Mouse (Mus musculus) midbrain, embryonic 13.5 days (tissue): Measurements from ENCODE around the gene Micu1. TPM values are rescaled to one million over a fixed set of nuclear protein-coding genes. Genes with fewer than 3 reads are reported as not detected.

ENCODE experiments used
- ATAC-seq: fragments of 200-750 bp; cut with Nextera tagmentation; 2 replicates; pipeline ENCODE4 v1.8.0; 2017; ENCODE audit warnings: mild to moderate bottlenecking, moderate TSS enrichment, moderate library complexity
- H3K27ac ChIP-seq: fragments of 300-500 bp; sonication (generic); 2 replicates; pipeline ENCODE4 v1.5.1; 2015; ENCODE audit warnings: inconsistent platforms, mild to moderate bottlenecking, moderate library complexity
- H3K27me3 ChIP-seq: fragments of 300-500 bp; sonication (generic); 2 replicates; pipeline ENCODE4 v1.6.1; 2015; ENCODE audit warnings: mild to moderate bottlenecking, inconsistent platforms
- H3K36me3 ChIP-seq: fragments of 300-500 bp; sonication (generic); 2 replicates; pipeline ENCODE4 v1.6.1; 2015; ENCODE audit warnings: mild to moderate bottlenecking, inconsistent platforms
- H3K4me1 ChIP-seq: fragments of 300-500 bp; sonication (generic); replicated peaks from 2 replicates; pipeline ENCODE4 v1.6.1; 2015; ENCODE audit warnings: inconsistent platforms
- H3K4me2 ChIP-seq: fragments of 300-500 bp; sonication (generic); replicated peaks from 2 replicates; pipeline ENCODE4 v1.6.1; 2015; ENCODE audit warnings: moderate library complexity, mild to moderate bottlenecking, inconsistent platforms
- H3K4me3 ChIP-seq: fragments of 300-500 bp; sonication (generic); replicated peaks from 2 replicates; pipeline ENCODE4 v1.5.1; 2015; ENCODE audit warnings: mild to moderate bottlenecking, inconsistent platforms
- H3K9ac ChIP-seq: fragments of 300-500 bp; sonication (generic); replicated peaks from 2 replicates; pipeline ENCODE4 v1.6.1; 2015; ENCODE audit warnings: mild to moderate bottlenecking, inconsistent platforms
- H3K9me3 ChIP-seq: fragments of 300-500 bp; sonication (generic); 2 replicates; pipeline ENCODE4 v1.6.1; 2016; ENCODE audit warnings: mild to moderate bottlenecking, inconsistent platforms
- WGBS: fragments of 180-500 bp; shearing (Covaris S2); methylation state at CpG from one replicate; pipeline ENCODE4 v1.1.7; 2015; 5-methylcytosine and 5-hydroxymethylcytosine counted together
- polyA plus RNA-seq: library from polyadenylated mRNA; unstranded; fragments of >200 nt; fragmentation: Nextera tagmentation; extraction: Ambion mirVana; gene quantifications from 2 replicates; pipeline ENCODE4 v1.2.1, GENCODE M21; 2015

Gene Micu1
- polyA plus RNA-seq, 1 experiment from 2014 or later: 72.2 TPM

DNA sequence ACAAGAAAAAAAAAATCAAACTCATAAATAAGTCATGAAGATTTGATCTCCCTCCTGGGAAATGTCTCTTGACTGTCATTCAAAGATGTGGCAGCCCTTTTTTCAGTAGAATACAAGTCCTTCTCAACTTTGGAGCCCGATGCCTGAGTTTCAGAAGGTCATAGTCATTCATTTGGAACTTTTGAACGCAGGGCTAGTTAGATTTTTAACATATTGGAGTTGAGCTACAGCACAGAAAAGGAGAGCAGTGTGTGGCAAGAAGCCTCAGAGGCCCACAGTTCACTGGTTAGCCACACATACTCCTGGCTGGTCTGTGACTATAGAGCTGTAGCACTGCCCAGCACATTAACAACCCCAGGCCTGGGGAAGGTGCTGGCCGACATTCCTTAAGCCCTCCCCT is 96.1 kb downstream of the Micu1 start:
- ATAC-seq: no peak
- WGBS: 45% methylated on average over 3 of the region's 3 CpGs

GRCm38 (mm10) chr10:59799303-59800044 is 97.2 kb downstream of the Micu1 start:
- ATAC-seq: 0 out of 2 replicates have a peak, but pooled peaks have one; percentile 51
- Histone ChIP-seq H3K4me2 (no peak overlapping the region), H3K27ac (peak overlapping the region; percentile 30), H3K27me3 (no peaks in the 10 kb centered on the region), H3K36me3 (peaks cover under 1% of the 10 kb centered on the region; the same call in 1 of the 2 replicates), H3K4me1 (peaks cover 24% of the 10 kb centered on the region), H3K4me3 (no peak overlapping the region), H3K9me3 (no peaks in the 10 kb centered on the region), H3K9ac (no peak overlapping the region)
- 48% methylated on average over 13 of the region's 13 CpGs for WGBS

More for the DNA sequence above, 96.1 kb downstream of the Micu1 start:
- Histone ChIP-seq H3K4me3 (no peak overlapping the region), H3K27ac (no peak overlapping the region), H3K36me3 (no peaks in the 10 kb centered on the region; the same call in 1 of the 2 replicates), H3K9ac (no peak overlapping the region), H3K9me3 (no peaks in the 10 kb centered on the region), H3K4me2 (no peak overlapping the region), H3K27me3 (no peaks in the 10 kb centered on the region), H3K4me1 (peaks cover 30% of the 10 kb centered on the region)

DNA sequence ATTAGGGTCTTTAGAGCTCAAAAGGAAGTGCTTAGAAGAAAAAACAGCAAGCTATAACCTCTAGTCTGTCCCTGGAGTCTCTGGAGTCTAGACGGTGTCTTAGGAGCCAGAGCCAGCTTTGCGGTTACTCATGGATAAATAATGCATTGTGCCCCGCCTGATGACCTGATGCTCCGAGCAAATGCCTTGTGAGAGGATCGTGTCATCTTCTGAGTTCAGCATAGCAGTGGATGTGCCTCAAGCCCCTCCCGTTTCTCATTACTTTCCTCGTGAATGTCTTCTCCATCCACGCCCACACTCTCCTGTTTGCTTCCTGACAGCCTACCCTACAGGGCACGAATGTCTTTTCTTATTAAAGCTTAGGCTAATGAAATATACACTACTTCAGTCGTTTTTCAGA is 97.9 kb downstream of the Micu1 start:
- Histone ChIP-seq H3K27me3 (no peaks in the 10 kb centered on the region), H3K36me3 (peaks cover 7% of the 10 kb centered on the region), H3K9ac (no peak overlapping the region), H3K4me3 (no peak overlapping the region), H3K4me1 (peaks cover 24% of the 10 kb centered on the region), H3K27ac (peak overlapping the region; percentile 30; the same call in 1 of the 2 replicates), H3K4me2 (no peak overlapping the region), H3K9me3 (no peaks in the 10 kb centered on the region)
- WGBS: 27% methylated on average over 10 of the region's 10 CpGs
- ATAC-seq: peak; percentile 35; the same call in 1 of the 2 replicates

- Histone ChIP-seq H3K9ac (no peak overlapping the region), H3K36me3 (peaks cover 12% of the 10 kb centered on the region), H3K4me2 (no peak overlapping the region), H3K27ac (0 out of 2 replicates have a peak overlapping the region, but pooled peaks have one; percentile 19), H3K27me3 (no peaks in the 10 kb centered on the region), H3K4me3 (no peak overlapping the region), H3K4me1 (peaks cover 24% of the 10 kb centered on the region), H3K9me3 (no peaks in the 10 kb centered on the region)
- whole genome bisulfite sequencing: 89% methylated on average over 12 of the region's 12 CpGs
- ATAC-seq: peak; percentile 35; the same call in 1 of the 2 replicates
These were observed 98.7 kb downstream of the Micu1 start for GRCm38 (mm10) chr10:59800826-59801501.

- WGBS: 88% methylated on average over 4 of the region's 4 CpGs
- Histone ChIP-seq H3K27ac (0 out of 2 replicates have a peak overlapping the region, but pooled peaks have one; percentile 10), H3K9me3 (no peaks in the 10 kb centered on the region), H3K27me3 (no peaks in the 10 kb centered on the region), H3K4me3 (no peak overlapping the region), H3K9ac (no peak overlapping the region), H3K36me3 (peaks cover 12% of the 10 kb centered on the region; the same call in 1 of the 2 replicates), H3K4me1 (peaks cover 21% of the 10 kb centered on the region), H3K4me2 (no peak overlapping the region)
- no peak for ATAC-seq
These were observed 106.4 kb downstream of the Micu1 start for GRCm38 (mm10) chr10:59808677-59809076.

DNA sequence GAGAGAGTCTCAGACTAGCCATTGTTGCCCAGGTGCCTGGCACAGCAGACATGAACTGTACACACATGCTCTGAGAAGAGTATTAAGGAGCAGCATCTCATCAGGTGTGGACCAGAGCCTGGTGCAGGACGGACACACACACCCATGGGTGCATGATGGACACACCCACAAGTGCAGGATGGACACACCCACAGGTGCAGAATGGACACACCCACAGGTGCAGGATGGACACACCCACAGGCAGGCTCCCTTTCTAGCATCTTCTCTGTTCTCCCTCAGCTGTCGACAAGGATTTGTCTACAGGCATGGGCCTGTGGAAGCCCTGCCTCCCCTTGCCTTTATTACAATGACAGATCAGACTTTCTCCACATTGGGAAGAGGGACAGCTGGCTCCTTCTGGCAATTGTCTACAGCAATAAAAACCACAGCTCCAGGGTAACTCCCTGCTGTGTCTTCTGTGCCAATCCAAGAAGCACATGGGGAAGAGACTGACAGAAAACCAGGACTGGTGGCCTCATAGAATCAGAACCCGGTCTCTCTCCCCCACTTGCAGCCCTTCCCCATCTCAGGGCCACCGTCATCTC is 107.8 kb downstream of the Micu1 start:
- Histone ChIP-seq H3K4me2 (no peak overlapping the region), H3K4me1 (peaks cover 22% of the 10 kb centered on the region), H3K9me3 (no peaks in the 10 kb centered on the region), H3K27me3 (no peaks in the 10 kb centered on the region), H3K9ac (no peak overlapping the region), H3K27ac (no peak overlapping the region), H3K36me3 (peaks cover 6% of the 10 kb centered on the region; the same call in 1 of the 2 replicates), H3K4me3 (no peak overlapping the region)
- no peak for ATAC-seq
- WGBS: 81% methylated on average over 4 of the region's 4 CpGs

DNA sequence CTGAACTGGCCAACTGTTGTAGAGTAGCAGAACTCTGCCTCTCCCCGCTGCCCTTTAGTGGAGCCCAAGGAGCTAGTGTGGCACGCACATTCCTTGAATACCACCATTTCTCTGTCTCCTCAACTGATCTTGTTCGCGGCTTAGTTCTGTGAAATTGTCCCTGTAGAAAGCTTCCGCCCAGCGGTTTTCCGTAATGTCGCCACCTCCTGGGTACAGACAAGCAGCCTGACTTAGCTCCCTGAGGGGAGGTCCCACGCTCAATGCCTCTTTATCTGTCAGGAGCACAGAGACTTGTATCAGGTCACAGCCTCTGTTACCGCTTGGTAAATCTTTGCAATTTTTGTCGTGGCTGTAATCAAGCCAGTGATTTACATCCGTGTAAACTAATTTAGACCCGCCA is 110.7 kb downstream of the Micu1 start:
- Histone ChIP-seq H3K27me3 (no peaks in the 10 kb centered on the region), H3K36me3 (no peaks in the 10 kb centered on the region), H3K4me2 (no peak overlapping the region), H3K4me1 (peaks cover 22% of the 10 kb centered on the region), H3K9me3 (no peaks in the 10 kb centered on the region), H3K9ac (no peak overlapping the region), H3K4me3 (no peak overlapping the region), H3K27ac (no peak overlapping the region)
- ATAC-seq: peak; percentile 32; the same call in 1 of the 2 replicates
- 27% methylated on average over 13 of the region's 13 CpGs for WGBS

- no peak overlapping the region for H3K9ac ChIP-seq
- H3K36me3 ChIP-seq: no peaks in the 10 kb centered on the region
- H3K4me1 ChIP-seq: peaks cover 19% of the 10 kb centered on the region
- ATAC-seq: no peak
- H3K27me3 ChIP-seq: no peaks in the 10 kb centered on the region
- H3K4me2 ChIP-seq: no peak overlapping the region
- WGBS: 90% methylated on average over 9 of the region's 9 CpGs
- no peaks in the 10 kb centered on the region for H3K9me3 ChIP-seq
- no peak overlapping the region for H3K4me3 ChIP-seq
- no peak overlapping the region for H3K27ac ChIP-seq
These were observed 111.5 kb downstream of the Micu1 start for GRCm38 (mm10) chr10:59813759-59814158.

GRCm38 (mm10) chr10:59814505-59815155 is 112.4 kb downstream of the Micu1 start:
- Histone ChIP-seq H3K9ac (no peak overlapping the region), H3K36me3 (no peaks in the 10 kb centered on the region)

GRCm38 (mm10) chr10:59816569-59816968 is 114.3 kb downstream of the Micu1 start:
- no peaks in the 10 kb centered on the region for H3K9me3 ChIP-seq
- H3K4me2 ChIP-seq: no peak overlapping the region
- H3K36me3 ChIP-seq: no peaks in the 10 kb centered on the region
- no peak overlapping the region for H3K27ac ChIP-seq
- no peak for ATAC-seq
- H3K4me1 ChIP-seq: peaks cover 15% of the 10 kb centered on the region
- H3K9ac ChIP-seq: no peak overlapping the region
- 79% methylated on average over 6 of the region's 6 CpGs for WGBS
- no peaks in the 10 kb centered on the region for H3K27me3 ChIP-seq
- H3K4me3 ChIP-seq: no peak overlapping the region

More at GRCm38 (mm10) chr10:59814505-59815155, 112.4 kb downstream of the Micu1 start:
- no peak overlapping the region for H3K4me3 ChIP-seq
- no peaks in the 10 kb centered on the region for H3K27me3 ChIP-seq
- peaks cover 15% of the 10 kb centered on the region for H3K4me1 ChIP-seq
- WGBS: 74% methylated on average over 7 of the region's 7 CpGs
- no peak overlapping the region for H3K4me2 ChIP-seq
- ATAC-seq: no peak
- no peaks in the 10 kb centered on the region for H3K9me3 ChIP-seq
- no peak overlapping the region for H3K27ac ChIP-seq

GRCm38 (mm10) chr10:59817528-59817927 is 115.3 kb downstream of the Micu1 start:
- Histone ChIP-seq H3K36me3 (no peaks in the 10 kb centered on the region), H3K4me2 (no peak overlapping the region), H3K27me3 (no peaks in the 10 kb centered on the region), H3K4me3 (no peak overlapping the region), H3K27ac (no peak overlapping the region), H3K9ac (no peak overlapping the region), H3K4me1 (peaks cover 13% of the 10 kb centered on the region), H3K9me3 (no peaks in the 10 kb centered on the region)
- 40% methylated on average over 2 of the region's 2 CpGs for WGBS
- no peak for ATAC-seq
